20 mouse cellular contexts compared by ENCODE assay signal in the genomic region with DNA sequence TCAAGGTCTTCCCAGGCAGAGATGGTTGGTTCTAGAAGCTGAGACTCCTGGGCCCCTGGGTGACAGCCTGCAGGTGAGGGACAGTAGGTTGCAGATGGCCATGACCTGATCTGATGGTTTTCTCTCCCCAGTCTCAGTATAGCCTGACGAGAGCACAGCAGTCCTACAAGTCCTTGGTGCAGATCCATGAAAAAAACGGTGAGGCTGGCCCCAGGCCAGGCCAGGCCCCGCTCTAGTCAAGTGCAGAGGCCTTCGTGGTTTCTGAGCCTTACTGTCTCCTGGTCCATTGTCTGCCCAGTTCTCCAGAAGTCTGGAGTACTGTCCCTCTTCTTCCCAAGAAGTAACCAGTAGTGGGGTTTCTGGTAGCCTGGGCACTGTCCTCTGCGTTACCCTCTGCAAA. TPM values are rescaled to one million over a fixed set of nuclear protein-coding genes. Genes with fewer than 3 reads are reported as not detected.
"Had no signal": no experiment of that assay in that cellular context is flagged by ENCODE, and none has a peak within 500 bp of the region (broad histone marks: within the 10 kb centered on the region; RNA-seq: fewer than 3 reads in every experiment).

No protein-coding gene starts in this region.

- H3K9ac ChIP-seq: lung, embryonic 14.5 days; midbrain, embryonic 12.5 days; neural tube, embryonic 13.5 days; neural tube, embryonic 15.5 days had no signal

- H3K27ac ChIP-seq: midbrain, embryonic 10.5 days; midbrain, embryonic 12.5 days; neural tube, embryonic 13.5 days; neural tube, embryonic 15.5 days had no signal

- DNase-seq: lung, adult 18-20 months; lung, embryonic 14.5 days; lung, postnatal 10 days; midbrain, embryonic 14.5 days; retina, postnatal 1 day; right cerebral cortex, adult 18-20 months; right cerebral cortex, postnatal 25 days; right cerebral cortex, postnatal 4 days; spleen, adult 18-20 months; thymus, adult 18-20 months; thymus, postnatal 14 days; thymus, postnatal 36 days had no signal

- ATAC-seq: midbrain, embryonic 16.5 days had no signal

- H3K4me2 ChIP-seq: lung, embryonic 14.5 days; midbrain, embryonic 12.5 days; neural tube, embryonic 13.5 days; neural tube, embryonic 15.5 days had no signal

- H3K4me3 ChIP-seq: midbrain, embryonic 10.5 days; midbrain, embryonic 12.5 days; myocyte; neural tube, embryonic 13.5 days; neural tube, embryonic 15.5 days had no signal

- H3K9me3 ChIP-seq: midbrain, embryonic 10.5 days; midbrain, embryonic 12.5 days; neural tube, embryonic 13.5 days; neural tube, embryonic 15.5 days had no signal

- H3K27me3 ChIP-seq: midbrain, embryonic 12.5 days; neural tube, embryonic 13.5 days; neural tube, embryonic 15.5 days had no signal

RNA-seq across cellular contexts. Expression of a gene that starts 49.5 kb away (rescaled TPM):
- total RNA-seq: megakaryocyte, adult 5-6 weeks; megakaryocyte-erythroid progenitor cell, adult 5-6 weeks had no signal
- polyA plus RNA-seq: myocyte had no signal
